Mouse (Mus musculus) forebrain, embryonic 11.5 days (tissue): ENCODE results near the gene Rhoc. TPM values are rescaled to one million over a fixed set of nuclear protein-coding genes. Genes with fewer than 3 reads are reported as not detected.
"Not testable (repeated sequence)": the region's sequence is repeated elsewhere in the genome, so short reads cannot be mapped to it uniquely, and the experiment has no call there.

ENCODE experiments used
- ATAC-seq: fragments of 200-750 bp; cut with Nextera tagmentation; replicated peaks from 2 replicates; pipeline ENCODE4 v1.8.0; 2017; ENCODE audit warnings: moderate TSS enrichment; ENCODE audit not compliant: low FRiP score
- DNase-seq: peaks from one replicate; pipeline ENCODE4 v3.0.0-alpha.2; 2017; ENCODE audit warnings: low spot score
- H3K27ac ChIP-seq: fragments of 300-500 bp; sonication (generic); 2 replicates; pipeline ENCODE4 v1.5.1; 2014; ENCODE audit warnings: low read depth, low read length
- H3K27me3 ChIP-seq: fragments of 300-500 bp; sonication (generic); 2 replicates; pipeline ENCODE4 v1.6.1; 2014; ENCODE audit warnings: mild to moderate bottlenecking, low read length, mixed read lengths; ENCODE audit not compliant: control insufficient read depth, insufficient read depth
- H3K36me3 ChIP-seq: fragments of 300-500 bp; sonication (generic); 2 replicates; pipeline ENCODE4 v1.6.1; 2014; ENCODE audit warnings: mild to moderate bottlenecking, low read length, moderate library complexity, mixed read lengths; ENCODE audit not compliant: control insufficient read depth, insufficient read depth
- H3K4me1 ChIP-seq: fragments of 300-500 bp; sonication (generic); replicated peaks from 2 replicates; pipeline ENCODE4 v1.6.1; 2014; ENCODE audit warnings: low read length, mixed read lengths; ENCODE audit not compliant: control insufficient read depth, insufficient read depth
- H3K4me2 ChIP-seq: fragments of 300-500 bp; sonication (generic); 2 replicates; pipeline ENCODE4 v1.6.1; 2014; ENCODE audit warnings: low read depth, mild to moderate bottlenecking, low read length, moderate library complexity, mixed read lengths; ENCODE audit not compliant: severe bottlenecking
- H3K4me3 ChIP-seq: fragments of 300-500 bp; sonication (generic); 2 replicates; pipeline ENCODE4 v1.5.1; 2014; ENCODE audit warnings: low read depth, low read length
- H3K9ac ChIP-seq: fragments of 300-500 bp; sonication (generic); 2 replicates; pipeline ENCODE4 v1.6.1; 2014; ENCODE audit warnings: low read length
- H3K9me3 ChIP-seq: fragments of 300-500 bp; sonication (generic); 2 replicates; pipeline ENCODE4 v1.6.1; 2016; ENCODE audit warnings: low read length, mixed read lengths; ENCODE audit not compliant: control insufficient read depth
- WGBS: fragments of 180-500 bp; shearing (Covaris S2); extraction: QIAGEN DNeasy Blood & Tissue Kit; methylation state at CpG from one replicate; pipeline ENCODE4 v1.1.7; 2014; 5-methylcytosine and 5-hydroxymethylcytosine counted together
- polyA plus RNA-seq: library from polyadenylated mRNA; unstranded; fragments of >200 nt; fragmentation: Nextera tagmentation; extraction: Ambion mirVana; gene quantifications from 2 replicates; pipeline ENCODE4 v1.2.1, GENCODE M21; 2014

Gene Rhoc
- polyA plus RNA-seq, 1 experiment from 2014 or later = 80.5 TPM

GRCm38 (mm10) chr3:104796430-104797082 is 8.4 kb downstream of the Rhoc start:
- no peak overlapping the region for H3K27ac ChIP-seq
- ATAC-seq (no peak), DNase-seq (no peak)
- 86% methylated on average over 15 of the region's 15 CpGs for WGBS
- peaks cover 6% of the 10 kb centered on the region for H3K4me1 ChIP-seq
- H3K27me3 ChIP-seq = no peaks in the 10 kb centered on the region
- H3K9ac ChIP-seq = no peak overlapping the region
- no peak overlapping the region for H3K4me3 ChIP-seq
- H3K4me2 ChIP-seq = no peak overlapping the region
- no peaks in the 10 kb centered on the region; the same call in 1 of the 2 replicates for H3K36me3 ChIP-seq
- H3K9me3 ChIP-seq = no peaks in the 10 kb centered on the region

GRCm38 (mm10) chr3:104800681-104801080 is 12.5 kb downstream of the Rhoc start:
- Histone ChIP-seq H3K27me3 (no peaks in the 10 kb centered on the region), H3K9ac (no peak overlapping the region), H3K4me2 (no peak overlapping the region), H3K4me3 (no peak overlapping the region), H3K36me3 (no peaks in the 10 kb centered on the region; the same call in 1 of the 2 replicates), H3K9me3 (no peaks in the 10 kb centered on the region), H3K27ac (no peak overlapping the region), H3K4me1 (no peaks in the 10 kb centered on the region)
- WGBS = 95% methylated on average over 11 of the region's 11 CpGs
- ATAC-seq (no peak), DNase-seq (no peak)

GRCm38 (mm10) chr3:104801481-104801880 is 13.3 kb downstream of the Rhoc start:
- Histone ChIP-seq H3K4me2 (no peak overlapping the region), H3K4me3 (no peak overlapping the region), H3K36me3 (no peaks in the 10 kb centered on the region; the same call in 1 of the 2 replicates), H3K9me3 (no peaks in the 10 kb centered on the region), H3K27me3 (no peaks in the 10 kb centered on the region), H3K9ac (no peak overlapping the region), H3K4me1 (no peaks in the 10 kb centered on the region), H3K27ac (no peak overlapping the region)
- ATAC-seq (no peak), DNase-seq (no peak)
- WGBS = 90% methylated on average over 6 of the region's 6 CpGs

GRCm38 (mm10) chr3:104804312-104804711 is 16.1 kb downstream of the Rhoc start:
- H3K36me3 ChIP-seq = no peaks in the 10 kb centered on the region; the same call in 1 of the 2 replicates
- H3K9me3 ChIP-seq = no peaks in the 10 kb centered on the region
- H3K27me3 ChIP-seq = no peaks in the 10 kb centered on the region
- no peak overlapping the region for H3K4me2 ChIP-seq
- no peaks in the 10 kb centered on the region for H3K4me1 ChIP-seq
- no peak overlapping the region for H3K9ac ChIP-seq
- ATAC-seq (no peak), DNase-seq (no peak)
- WGBS = 95% methylated on average over 10 of the region's 10 CpGs
- no peak overlapping the region for H3K27ac ChIP-seq
- H3K4me3 ChIP-seq = no peak overlapping the region

GRCm38 (mm10) chr3:104805539-104805938 is 17.4 kb downstream of the Rhoc start:
- ATAC-seq (no peak), DNase-seq (no peak)
- no peaks in the 10 kb centered on the region; the same call in 1 of the 2 replicates for H3K36me3 ChIP-seq
- WGBS = 85% methylated on average over 9 of the region's 9 CpGs
- H3K27ac ChIP-seq = no peak overlapping the region
- H3K4me3 ChIP-seq = no peak overlapping the region
- H3K4me1 ChIP-seq = no peaks in the 10 kb centered on the region
- H3K27me3 ChIP-seq = no peaks in the 10 kb centered on the region
- no peaks in the 10 kb centered on the region for H3K9me3 ChIP-seq
- no peak overlapping the region for H3K4me2 ChIP-seq
- H3K9ac ChIP-seq = no peak overlapping the region

GRCm38 (mm10) chr3:104811752-104812151 is 23.6 kb downstream of the Rhoc start:
- Histone ChIP-seq H3K4me2 (no peak overlapping the region), H3K4me1 (0 out of 2 replicates have a peak, but pooled peaks cover 2% of the 10 kb centered on the region), H3K9me3 (no peaks in the 10 kb centered on the region), H3K4me3 (no peak overlapping the region), H3K27me3 (no peaks in the 10 kb centered on the region), H3K36me3 (no peaks in the 10 kb centered on the region), H3K27ac (no peak overlapping the region), H3K9ac (no peak overlapping the region)
- 11% methylated on average over 3 of the region's 3 CpGs for WGBS
- no peak for ATAC-seq
- DNase-seq = no peak

- Histone ChIP-seq H3K9ac (no peak overlapping the region), H3K27ac (no peak overlapping the region), H3K9me3 (no peaks in the 10 kb centered on the region), H3K4me1 (0 out of 2 replicates have a peak, but pooled peaks cover 2% of the 10 kb centered on the region), H3K27me3 (no peaks in the 10 kb centered on the region), H3K4me2 (no peak overlapping the region), H3K36me3 (no peaks in the 10 kb centered on the region), H3K4me3 (no peak overlapping the region)
- no peak for ATAC-seq
- no peak for DNase-seq
- 83% methylated on average over 4 of the region's 4 CpGs for WGBS
These were observed 24.1 kb downstream of the Rhoc start for GRCm38 (mm10) chr3:104812254-104812653.

- not testable (repeated sequence) for ATAC-seq, H3K27ac ChIP-seq, H3K36me3 ChIP-seq, H3K4me1 ChIP-seq, H3K9ac ChIP-seq, H3K27me3 ChIP-seq, H3K9me3 ChIP-seq, DNase-seq, H3K4me2 ChIP-seq, H3K4me3 ChIP-seq
- WGBS = 87% methylated on average over 7 of the region's 7 CpGs
These were observed 25.1 kb downstream of the Rhoc start for GRCm38 (mm10) chr3:104813227-104813626.

GRCm38 (mm10) chr3:104814746-104815145 is 26.6 kb downstream of the Rhoc start:
- Histone ChIP-seq H3K4me2 (no peak overlapping the region), H3K27ac (no peak overlapping the region), H3K9ac (no peak overlapping the region), H3K36me3 (no peaks in the 10 kb centered on the region), H3K9me3 (no peaks in the 10 kb centered on the region), H3K4me1 (peaks cover 6% of the 10 kb centered on the region; the same call in 1 of the 2 replicates), H3K27me3 (no peaks in the 10 kb centered on the region), H3K4me3 (no peak overlapping the region)
- DNase-seq (no peak), ATAC-seq (no peak)
- 100% methylated on average over 1 of the region's 1 CpGs for WGBS
